Mouse (Mus musculus): ENCODE results near the gene Tuba1c. TPM values are rescaled to one million over a fixed set of nuclear protein-coding genes. Genes with fewer than 3 reads are reported as not detected.
A peak's percentile ranks its signal among the peaks of the same experiment; 100 is the strongest.

The Tuba1c gene
- total and polyA plus RNA-seq, 3 experiments, result 129 to 163 TPM; not detected in 1

DNA sequence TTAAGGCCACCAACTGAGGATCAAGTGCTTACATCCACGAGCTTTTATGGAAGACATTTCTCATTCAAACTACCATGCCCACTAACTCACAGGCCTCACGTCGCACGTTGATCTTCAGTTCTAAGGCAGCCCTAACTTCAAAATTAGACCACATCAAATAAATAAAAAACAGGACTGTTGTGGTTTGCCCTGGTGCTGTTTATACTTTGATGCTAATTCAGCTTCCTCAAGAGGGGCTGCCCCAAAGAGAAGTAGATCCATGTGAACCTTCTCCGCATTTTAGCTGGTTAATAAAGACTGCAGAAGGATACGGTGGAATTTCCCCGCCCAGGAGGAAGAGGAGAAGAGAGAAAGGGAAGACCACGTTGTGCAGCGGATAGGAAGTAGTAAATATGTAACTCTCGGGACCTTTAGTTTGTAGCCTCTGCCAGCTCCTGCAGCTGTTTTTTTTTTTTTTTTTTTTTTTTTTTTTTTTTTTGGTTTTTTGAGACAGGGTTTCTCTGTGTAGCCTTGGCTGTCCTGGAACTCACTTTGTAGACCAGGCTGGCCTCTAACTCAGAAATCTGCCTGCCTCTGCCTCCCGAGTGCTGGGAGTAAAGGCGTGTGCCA, 36.0 kb downstream of the Tuba1c start:
- no peak overlapping the region for H3K4me3 ChIP-seq (ENCODE audit: control insufficient read depth in 1 of 2, insufficient read depth in 1 of 2, low read depth in 2 of 2, low read length in 2 of 2)
- no peaks in the 10 kb centered on the region for H3K4me1 ChIP-seq (ENCODE audit: control insufficient read depth in 1 of 2, insufficient read depth in 2 of 2, low read length in 2 of 2)
- H3K9me3 ChIP-seq (replicated peaks; ENCODE audit: insufficient read depth, low read length), result no peaks in the 10 kb centered on the region
- 0 out of 2 replicates have a peak, but pooled peaks have one; percentile 47 for TF ChIP-seq ZNF384 (IDR thresholded peaks at IDR 0.05; ENCODE audit: low read depth, low read length)
- TF ChIP-seq JUND (IDR thresholded peaks at IDR 0.05; ENCODE audit: low read depth, low read length), result no peak
- no peak for TF ChIP-seq POLR2AphosphoS5 (IDR thresholded peaks at IDR 0.05; ENCODE audit: borderline replicate concordance, low read depth, low read length)
- peaks cover 13 to 21% of the 10 kb centered on the region in 2 experiments for H3K27me3 ChIP-seq (ENCODE audit: control insufficient read depth in 1 of 2, insufficient read depth in 2 of 2, low read length in 2 of 2)
- no peaks in the 10 kb centered on the region for H3K79me2 ChIP-seq (ENCODE audit: control insufficient read depth, insufficient read depth, low read length, poor library complexity)
- no peak overlapping the region for H3K27ac ChIP-seq (ENCODE audit: control insufficient read depth, low read depth, low read length)
- no peak for DNase-seq (ENCODE audit: low read depth, low spot score)
- no peak overlapping the region for H3K9ac ChIP-seq (ENCODE audit: control insufficient read depth, low read depth, low read length, poor library complexity, severe bottlenecking)
- no peaks in the 10 kb centered on the region for H3K36me3 ChIP-seq (ENCODE audit: control insufficient read depth in 1 of 2, insufficient read depth in 2 of 2, low read length in 2 of 2)

GRCm38 (mm10) chr15:99071988-99072387, 42.3 kb downstream of the Tuba1c start:
- DNase-seq (ENCODE audit: low read depth, low spot score), result peak; percentile 66
- H3K36me3 ChIP-seq (ENCODE audit: control insufficient read depth in 1 of 2, insufficient read depth in 2 of 2, low read length in 2 of 2), result peaks cover 0 to 8% of the 10 kb centered on the region in 2 experiments; a peak in 3 of 4 replicates
- H3K9me3 ChIP-seq (replicated peaks; ENCODE audit: insufficient read depth, low read length), result no peaks in the 10 kb centered on the region
- peaks cover 17% of the 10 kb centered on the region for H3K79me2 ChIP-seq (ENCODE audit: control insufficient read depth, insufficient read depth, low read length, poor library complexity)
- H3K9ac ChIP-seq (ENCODE audit: control insufficient read depth, low read depth, low read length, poor library complexity, severe bottlenecking), result no peak overlapping the region
- no peak overlapping the region for H3K4me3 ChIP-seq (ENCODE audit: control insufficient read depth in 1 of 2, insufficient read depth in 1 of 2, low read depth in 2 of 2, low read length in 2 of 2)
- H3K4me1 ChIP-seq (ENCODE audit: control insufficient read depth in 1 of 2, insufficient read depth in 2 of 2, low read length in 2 of 2), result peaks cover 2 to 5% of the 10 kb centered on the region in 2 experiments; a peak in 2 of 4 replicates
- peaks cover 1 to 5% of the 10 kb centered on the region in 2 experiments; a peak in 2 of 4 replicates for H3K27me3 ChIP-seq (ENCODE audit: control insufficient read depth in 1 of 2, insufficient read depth in 2 of 2, low read length in 2 of 2)
- TF ChIP-seq ZMIZ1 (IDR thresholded peaks at IDR 0.05; ENCODE audit: low read depth, low read length) (no peak), SMC3 (IDR thresholded peaks at IDR 0.05; ENCODE audit: low read depth, low read length) (peak; percentile 48), RAD21 (IDR thresholded peaks at IDR 0.05; ENCODE audit: low read depth, low read length) (peak; percentile 63), CTCF (IDR thresholded peaks at IDR 0.05 in 2 of 3, conservative IDR thresholded peaks at IDR 0.05 in 1 of 3; ENCODE audit: control insufficient read depth in 1 of 3, insufficient read depth in 1 of 3, low read depth in 2 of 3, low read length in 3 of 3, poor library complexity in 1 of 3, severe bottlenecking in 1 of 3) (peak; percentile 43 to 65 (median 59))
- no peak overlapping the region for H3K27ac ChIP-seq (ENCODE audit: control insufficient read depth, low read depth, low read length)

- Histone ChIP-seq H3K4me1 (ENCODE audit: control insufficient read depth in 1 of 2, insufficient read depth in 2 of 2, low read length in 2 of 2) (peaks cover 2 to 5% of the 10 kb centered on the region in 2 experiments; a peak in 2 of 4 replicates), H3K36me3 (ENCODE audit: control insufficient read depth in 1 of 2, insufficient read depth in 2 of 2, low read length in 2 of 2) (peaks cover 0 to 8% of the 10 kb centered on the region in 2 experiments; a peak in 3 of 4 replicates), H3K79me2 (ENCODE audit: control insufficient read depth, insufficient read depth, low read length, poor library complexity) (peaks cover 20% of the 10 kb centered on the region), H3K9me3 (replicated peaks; ENCODE audit: insufficient read depth, low read length) (no peaks in the 10 kb centered on the region), H3K27ac (ENCODE audit: control insufficient read depth, low read depth, low read length) (peak within 1 kb of the TSS; percentile 84), H3K4me3 (ENCODE audit: control insufficient read depth in 1 of 2, insufficient read depth in 1 of 2, low read depth in 2 of 2, low read length in 2 of 2) (peak within 1 kb of the TSS; percentile 71 to 82), H3K9ac (ENCODE audit: control insufficient read depth, low read depth, low read length, poor library complexity, severe bottlenecking) (peak within 1 kb of the TSS; percentile 92), H3K27me3 (ENCODE audit: control insufficient read depth in 1 of 2, insufficient read depth in 2 of 2, low read length in 2 of 2) (peaks cover 0 to 1% of the 10 kb centered on the region in 2 experiments; a peak in 1 of 4 replicates)
- TF ChIP-seq TBP (IDR thresholded peaks at IDR 0.05; ENCODE audit: low read depth, low read length) (no peak), ZMIZ1 (IDR thresholded peaks at IDR 0.05; ENCODE audit: low read depth, low read length) (no peak), CHD2 (IDR thresholded peaks at IDR 0.05; ENCODE audit: low read length) (no peak), ELF1 (IDR thresholded peaks at IDR 0.05; ENCODE audit: low read depth, low read length) (no peak), ETS1 (IDR thresholded peaks at IDR 0.05; ENCODE audit: low read depth, low read length) (no peak), RAD21 (IDR thresholded peaks at IDR 0.05; ENCODE audit: low read depth, low read length) (no peak), TAL1 (IDR thresholded peaks at IDR 0.05; ENCODE audit: low read length) (no peak), JUND (IDR thresholded peaks at IDR 0.05; ENCODE audit: low read depth, low read length) (no peak), POLR2AphosphoS2 (IDR thresholded peaks at IDR 0.05; ENCODE audit: low read length) (no peak), SMC3 (IDR thresholded peaks at IDR 0.05; ENCODE audit: low read depth, low read length) (no peak), GABPA (IDR thresholded peaks at IDR 0.05; ENCODE audit: low read depth, low read length) (no peak), MYC (IDR thresholded peaks at IDR 0.05; ENCODE audit: low read depth, low read length) (0 out of 2 replicates have a peak, but pooled peaks have one; percentile 27), NELFE (IDR thresholded peaks at IDR 0.05; ENCODE audit: low read depth, low read length) (no peak), CTCF (IDR thresholded peaks at IDR 0.05 in 2 of 3, conservative IDR thresholded peaks at IDR 0.05 in 1 of 3; ENCODE audit: control insufficient read depth in 1 of 3, insufficient read depth in 1 of 3, low read depth in 2 of 3, low read length in 3 of 3, poor library complexity in 1 of 3, severe bottlenecking in 1 of 3) (peak in 1 of 3 experiments; percentile 26; a peak in 2 of 6 replicates), ZKSCAN1 (IDR thresholded peaks at IDR 0.05; ENCODE audit: low read depth, low read length) (no peak), UBTF (IDR thresholded peaks at IDR 0.05; ENCODE audit: borderline replicate concordance, insufficient read depth, low read depth, low read length) (no peak)
- DNase-seq (ENCODE audit: low read depth, low spot score), result no peak
These were observed 44.4 kb downstream of the Tuba1c start, which contains the start of gene Troap for GRCm38 (mm10) chr15:99074019-99074599. Gene Troap, plus strand, starts transcription at chr15:99074575.
